In genomic region chr14:29122749-29123148, GRCm38 (mm10) we compare ENCODE assay signal across 16 mouse cellular contexts.
"Had no signal": no experiment of that assay in that cellular context is flagged by ENCODE, and none has a peak within 500 bp of the region (broad histone marks: within the 10 kb centered on the region; RNA-seq: fewer than 3 reads in every experiment).

No protein-coding gene starts in this region.

- H3K36me3 ChIP-seq: liver, embryonic 13.5 days; liver, embryonic 15.5 days; neural tube, embryonic 12.5 days; stomach, embryonic 15.5 days had no signal

- H3K27ac ChIP-seq: liver, embryonic 13.5 days; liver, embryonic 15.5 days; macrophage; neural tube, embryonic 12.5 days; stomach, embryonic 15.5 days had no signal

- H3K4me2 ChIP-seq: liver, embryonic 11.5 days; liver, embryonic 13.5 days; liver, embryonic 15.5 days; lung, embryonic 14.5 days; midbrain, embryonic 11.5 days; neural tube, embryonic 12.5 days; stomach, embryonic 15.5 days had no signal

- H3K9me3 ChIP-seq: liver, embryonic 13.5 days; liver, embryonic 15.5 days; megakaryocyte, embryonic 14.5 days; neural tube, embryonic 12.5 days; stomach, embryonic 15.5 days had no signal

- H3K9ac ChIP-seq: liver, embryonic 13.5 days; liver, embryonic 15.5 days; liver, postnatal 0 days; lung, embryonic 14.5 days; neural tube, embryonic 12.5 days; stomach, embryonic 15.5 days had no signal

- ATAC-seq: liver, postnatal 0 days; midbrain, embryonic 16.5 days had no signal

- DNase-seq: liver; liver, embryonic 13.5 days; liver, postnatal 0 days; midbrain, embryonic 14.5 days; right cerebral cortex, postnatal 14 days; thymus, adult 18-20 months; thymus, postnatal 25 days had no signal

- H3K4me1 ChIP-seq: liver, embryonic 13.5 days; liver, embryonic 15.5 days; megakaryocyte, embryonic 14.5 days; neural tube, embryonic 12.5 days; stomach, embryonic 15.5 days had no signal

- H3K27me3 ChIP-seq: liver, embryonic 13.5 days; liver, embryonic 15.5 days; megakaryocyte, embryonic 14.5 days; neural tube, embryonic 12.5 days; stomach, embryonic 15.5 days had no signal

- H3K4me3 ChIP-seq: liver, embryonic 13.5 days; liver, embryonic 15.5 days; megakaryocyte, embryonic 14.5 days; neural tube, embryonic 12.5 days; stomach, embryonic 15.5 days had no signal
